Mouse (Mus musculus) frontal cortex, adult 2 months (tissue): ENCODE data around the gene Adam8. TPM values are rescaled to one million over a fixed set of nuclear protein-coding genes. Genes with fewer than 3 reads are reported as not detected.

Experiments used
- DNase-seq, 2 experiments: peaks; one replicate each; pipeline ENCODE4 v3.0.0; 2022; ENCODE audit warnings: low spot score in 1 of 2; ENCODE audit errors: extremely low spot score in 1 of 2
- polyA plus RNA-seq: library from polyadenylated mRNA; depleted of rRNA; stranded (reverse); fragments of >200 nt; gene quantifications from 2 replicates; pipeline ENCODE4 v1.2.3, GENCODE M21; 2012; rRNA removed

The Adam8 gene
- 6.4 and 7.7 TPM in 2 replicates for polyA plus RNA-seq

DNA sequence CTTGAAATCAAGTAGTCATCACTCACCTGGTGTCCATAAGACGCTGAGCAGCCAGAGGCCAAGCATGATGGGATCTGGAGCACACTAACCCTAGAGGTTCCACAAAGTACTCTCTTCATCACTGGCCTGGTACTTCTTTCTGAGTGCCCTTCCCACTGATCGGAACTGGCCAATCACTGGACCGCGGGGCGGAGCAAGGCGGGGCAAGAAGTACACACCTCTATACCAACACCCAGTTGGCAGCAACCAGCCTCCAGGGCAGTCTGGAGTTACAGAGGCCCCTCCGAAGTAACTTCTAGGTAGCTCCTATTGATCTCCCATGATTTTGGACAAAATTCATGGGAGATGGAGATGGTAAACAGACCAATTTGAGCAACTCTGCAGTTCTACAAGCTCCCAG, at the start of gene Adam8:
TSS of gene Adam8 (minus strand) at position 157 of the 400 bp plus-strand sequence.
- no peak for DNase-seq

DNA sequence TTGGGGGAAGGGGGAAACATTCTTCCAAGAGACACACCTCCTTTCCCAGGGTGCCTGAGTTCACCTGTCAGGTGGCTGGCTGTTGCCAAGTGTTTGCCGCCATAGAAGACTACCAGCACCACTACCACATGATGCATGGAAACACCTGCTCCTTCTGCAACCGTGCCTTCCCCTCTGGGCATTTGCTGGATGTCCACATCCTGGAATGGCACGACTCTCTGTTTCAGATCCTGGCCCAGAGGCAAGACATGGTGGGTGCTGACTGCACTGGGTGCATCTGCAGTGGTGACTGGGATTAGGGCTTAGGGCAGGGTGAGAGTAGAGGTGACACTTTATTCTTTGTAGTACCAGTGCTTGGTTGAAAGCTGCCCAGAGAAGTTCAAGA, 44.8 kb upstream of the Adam8 start:
- no peak for DNase-seq

DNA sequence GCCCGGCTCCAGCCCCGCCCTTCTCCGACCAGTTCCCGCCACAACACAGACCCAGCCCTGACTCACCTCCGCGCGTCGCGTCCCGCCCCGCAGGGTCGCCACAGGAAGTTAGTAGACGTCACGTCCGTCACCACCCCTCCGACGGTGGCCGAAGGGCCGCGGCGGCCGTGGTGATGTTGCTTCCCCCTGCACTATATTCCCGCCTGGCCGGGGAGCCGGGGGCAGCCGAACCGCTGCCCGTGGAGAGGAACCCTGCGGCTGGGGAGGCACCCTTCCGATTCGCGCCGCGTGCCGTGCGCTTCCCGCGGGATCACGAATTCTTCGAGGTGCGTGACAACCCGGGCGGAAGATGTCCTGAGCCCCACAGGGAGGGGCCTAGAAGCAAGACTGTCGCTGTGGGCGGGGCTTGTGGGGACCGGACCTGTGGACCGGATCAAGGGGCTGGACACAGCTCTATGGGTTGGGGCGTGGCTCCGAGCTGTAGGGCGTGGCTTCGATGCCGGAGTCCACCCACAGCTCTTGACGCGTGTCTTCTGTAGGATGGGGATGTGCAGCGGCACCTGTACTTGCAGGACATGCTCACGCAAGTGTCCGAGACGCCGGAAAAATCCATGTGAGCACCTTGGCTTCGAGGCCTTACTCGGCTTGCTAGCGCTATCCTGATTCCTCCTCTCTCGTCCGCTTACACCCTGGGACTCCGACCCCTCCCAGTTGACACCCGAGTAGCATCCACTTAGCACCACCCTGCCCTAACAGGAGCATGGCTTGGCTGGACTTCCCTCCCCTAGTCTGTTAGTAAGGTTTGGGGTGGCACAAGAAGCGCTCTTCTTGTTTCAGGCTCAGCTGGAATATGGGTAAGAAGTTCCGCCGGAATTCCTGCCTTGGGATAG, 44.2 kb upstream of the Adam8 start, which contains the start of the genes Zfp511 and Tubgcp2:
TSS of gene Zfp511 (plus strand) at position 111 of the 890 bp plus-strand sequence.
TSS of gene Tubgcp2 (minus strand) at position 389 of the 890 bp plus-strand sequence.
- peak; percentile 91 for DNase-seq

DNA sequence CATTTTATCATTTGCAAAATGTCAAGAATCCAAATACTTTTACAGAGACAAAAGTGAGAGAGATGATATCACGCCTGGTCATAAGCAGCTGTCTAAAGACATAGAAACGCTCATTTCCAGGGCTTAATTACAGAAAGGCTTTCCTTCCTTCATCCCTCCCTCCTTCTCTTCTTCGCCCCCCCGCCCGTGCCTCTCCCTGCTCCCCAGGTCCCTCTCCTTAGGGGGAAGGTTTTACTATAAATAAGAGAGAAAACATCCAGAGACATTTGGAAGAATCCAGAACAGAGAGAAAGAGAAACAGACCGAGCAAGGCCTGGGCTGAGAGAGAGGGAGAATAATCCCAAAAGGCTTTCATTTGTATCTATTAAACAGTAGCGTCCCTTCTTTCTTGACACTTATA, 43.1 kb upstream of the Adam8 start:
- DNase-seq, result no peak

DNA sequence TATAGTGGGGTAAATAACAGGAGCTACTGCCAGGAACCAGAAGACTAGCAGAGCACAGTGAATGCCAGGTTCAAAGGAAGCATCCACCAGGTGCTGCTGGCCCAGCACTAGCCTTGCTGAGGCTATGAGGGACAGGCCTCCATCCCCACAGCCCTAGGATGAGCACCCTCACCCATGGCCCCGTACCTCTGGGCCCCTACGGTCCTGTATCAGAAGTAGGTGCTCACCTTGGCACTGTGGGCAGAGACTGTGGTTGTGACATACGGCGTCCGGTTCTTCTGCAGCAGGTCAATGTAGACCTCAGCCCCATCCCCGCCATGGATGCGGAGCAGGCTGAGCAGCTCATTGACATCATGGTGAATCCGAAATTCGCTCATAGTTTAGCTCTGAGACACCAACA, 41.0 kb upstream of the Adam8 start:
- DNase-seq, result no peak

DNA sequence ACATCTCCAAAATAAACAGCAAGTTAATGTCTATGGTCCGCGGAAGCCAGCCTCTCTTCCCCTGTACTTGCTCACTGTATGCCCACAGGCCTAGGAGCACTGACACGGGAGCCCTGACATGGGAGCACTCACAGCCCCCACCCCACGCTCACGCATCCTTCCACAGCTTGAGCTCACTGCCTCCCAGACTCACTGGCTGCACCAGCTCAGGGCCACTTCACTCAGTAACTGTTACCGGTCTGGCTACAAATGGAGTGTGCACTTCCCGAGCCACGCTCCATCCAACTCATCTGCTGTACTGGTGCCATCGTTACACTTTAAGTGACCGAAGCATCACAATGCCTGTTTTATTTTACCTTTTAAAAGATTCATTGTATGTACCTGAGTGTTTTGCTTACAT, 40.0 kb upstream of the Adam8 start:
- no peak for DNase-seq

- no peak for DNase-seq
Observed at GRCm38 (mm10) chr7:140031771-140032170, 39.4 kb upstream of the Adam8 start.

DNA sequence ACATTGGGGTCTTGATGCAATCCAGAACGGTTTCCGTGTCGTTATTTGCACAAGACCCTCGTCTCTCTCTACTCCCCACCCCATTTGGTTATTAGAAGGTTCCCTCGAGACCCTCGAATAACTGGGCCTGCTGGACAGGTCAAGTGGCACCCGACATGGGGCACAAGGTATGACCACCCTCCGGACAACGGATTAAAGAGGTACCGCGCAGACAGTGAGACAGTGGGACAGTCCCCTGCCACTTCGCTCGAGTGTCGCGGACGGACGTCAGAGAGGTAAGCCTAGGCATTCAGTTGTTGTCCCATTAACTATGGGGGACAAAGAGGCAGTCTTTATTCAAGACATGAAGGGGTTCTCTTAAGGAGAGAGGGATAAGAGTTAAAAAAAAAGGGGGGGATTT, 19.0 kb upstream of the Adam8 start:
- no peak for DNase-seq

DNA sequence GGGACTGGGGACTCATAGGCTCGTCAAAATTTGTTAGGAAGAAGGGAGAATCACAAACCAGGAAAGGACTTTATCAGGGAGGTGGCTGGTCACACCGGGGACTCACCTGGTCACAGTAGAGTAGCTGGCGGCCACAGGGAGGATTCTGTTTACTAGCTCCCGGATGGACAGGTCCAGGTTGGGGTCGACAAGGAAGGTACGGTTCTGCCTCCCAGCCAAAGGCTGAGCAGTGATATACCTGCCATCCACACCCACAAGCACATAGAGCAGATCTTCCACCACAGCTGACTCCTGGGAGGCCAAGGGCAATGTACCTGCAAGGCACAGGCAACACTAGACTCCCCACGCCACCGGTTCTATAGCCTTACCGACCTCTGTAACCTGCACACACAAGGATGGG, 15.4 kb upstream of the Adam8 start:
- DNase-seq, result no peak

- no peak for DNase-seq
Observed at GRCm38 (mm10) chr7:140006861-140007611, 14.7 kb upstream of the Adam8 start.

DNA sequence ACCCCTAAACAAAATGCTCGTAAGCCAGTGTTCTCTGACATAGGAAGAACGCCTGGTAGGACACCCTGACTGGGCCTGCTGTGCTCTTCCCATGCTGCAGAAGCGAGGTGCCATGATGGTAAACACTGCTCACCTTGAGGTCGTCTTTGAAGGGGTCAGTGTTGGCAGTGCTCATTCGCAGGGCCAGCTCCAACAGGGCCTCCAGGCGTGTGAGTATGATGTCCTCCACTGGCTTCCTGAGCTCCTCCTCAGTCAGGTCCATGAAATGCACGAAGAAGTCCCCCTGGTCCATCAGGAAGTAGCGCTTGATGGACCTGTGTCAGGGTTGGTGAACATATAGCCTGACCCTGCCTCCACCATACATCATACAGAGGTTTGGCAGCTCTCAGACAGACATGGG, 12.3 kb upstream of the Adam8 start:
- DNase-seq, result no peak

GRCm38 (mm10) chr7:140001086-140001740, 8.9 kb upstream of the Adam8 start:
- no peak for DNase-seq

- DNase-seq, result peak in 1 of 2 experiments; percentile 61
Observed at GRCm38 (mm10) chr7:139998691-139999350, 6.5 kb upstream of the Adam8 start.

DNA sequence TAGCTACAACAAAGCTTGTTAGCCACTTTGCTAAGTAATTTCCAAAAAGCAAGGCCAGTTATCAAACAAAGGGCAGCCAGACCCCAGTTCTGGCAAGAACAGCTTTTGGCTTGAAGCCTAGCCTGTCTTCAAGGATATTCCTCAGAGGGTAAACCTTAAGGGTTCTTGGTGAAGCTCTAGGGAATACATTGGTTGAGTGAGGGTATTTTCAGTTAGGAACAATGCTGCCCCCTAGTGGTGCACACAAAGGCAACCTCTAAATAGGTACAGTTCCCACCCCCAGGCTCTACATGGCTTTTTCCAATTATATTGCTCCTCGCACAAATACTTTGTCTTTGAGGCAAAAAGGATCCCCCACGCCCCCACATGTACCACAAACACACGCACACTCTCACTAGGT, 2.3 kb upstream of the Adam8 start:
- DNase-seq, result peak; percentile 37 to 86

GRCm38 (mm10) chr7:139994202-139994601, 1.8 kb upstream of the Adam8 start:
- no peak for DNase-seq

DNA sequence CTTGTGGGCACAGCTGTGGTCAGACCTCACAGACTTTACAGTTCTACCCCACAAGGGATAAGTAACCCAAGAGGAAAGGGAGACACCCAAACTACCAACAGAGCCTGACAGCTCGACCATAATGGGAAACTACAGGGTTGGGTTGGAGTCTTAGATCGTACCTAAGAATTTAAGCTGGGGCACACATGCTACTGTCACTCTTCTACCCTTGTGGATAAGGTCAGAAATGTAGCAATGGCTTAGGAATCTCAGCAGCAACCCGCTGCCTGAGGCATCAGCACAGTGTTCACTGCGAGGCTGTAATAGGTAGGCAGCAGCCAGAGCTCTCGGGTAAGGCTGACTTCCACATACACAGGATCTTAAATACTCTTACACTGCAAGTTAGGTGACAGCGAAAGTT, 1.2 kb upstream of the Adam8 start:
- DNase-seq, result no peak

DNA sequence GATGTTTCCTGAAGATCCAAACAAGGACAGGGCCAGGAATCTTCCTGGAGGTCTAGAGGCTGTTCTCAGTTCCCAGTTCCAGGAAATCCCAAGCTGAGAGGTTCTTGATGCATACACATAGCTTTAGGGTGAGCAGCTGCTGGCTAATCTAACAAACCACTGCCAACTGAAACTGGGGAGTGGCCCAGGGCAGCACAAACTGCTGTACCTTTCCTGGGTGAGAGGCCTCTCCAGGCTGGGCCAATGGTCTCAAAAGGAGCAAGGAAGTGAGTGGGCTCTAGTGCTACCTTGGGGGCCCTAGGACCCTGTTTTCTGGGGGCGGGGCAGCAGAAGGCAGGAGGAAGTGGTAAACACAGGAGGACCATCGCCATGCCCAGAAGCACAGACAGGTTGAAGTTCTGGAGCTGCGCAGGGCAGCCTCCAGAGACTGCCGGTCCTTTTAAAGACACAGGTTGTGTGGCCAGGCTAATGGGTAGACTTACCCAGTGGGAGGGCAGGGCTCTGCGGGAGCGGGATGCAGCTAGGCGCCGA, 1.4 kb downstream of the Adam8 start:
- DNase-seq, result no peak

GRCm38 (mm10) chr7:139988272-139988671, 4.1 kb downstream of the Adam8 start:
- no peak for DNase-seq

GRCm38 (mm10) chr7:139984505-139984904, 7.9 kb downstream of the Adam8 start:
- no peak for DNase-seq

- DNase-seq, result no peak
Observed at GRCm38 (mm10) chr7:139982058-139982457, 10.3 kb downstream of the Adam8 start.
